Mouse (Mus musculus): ENCODE measurements around the gene Fam71a. TPM values are rescaled to one million over a fixed set of nuclear protein-coding genes. Genes with fewer than 3 reads are reported as not detected.
A peak's percentile ranks its signal among the peaks of the same experiment; 100 is the strongest.

Fam71a gene
- total and polyA plus RNA-seq, 3 experiments: not detected

DNA sequence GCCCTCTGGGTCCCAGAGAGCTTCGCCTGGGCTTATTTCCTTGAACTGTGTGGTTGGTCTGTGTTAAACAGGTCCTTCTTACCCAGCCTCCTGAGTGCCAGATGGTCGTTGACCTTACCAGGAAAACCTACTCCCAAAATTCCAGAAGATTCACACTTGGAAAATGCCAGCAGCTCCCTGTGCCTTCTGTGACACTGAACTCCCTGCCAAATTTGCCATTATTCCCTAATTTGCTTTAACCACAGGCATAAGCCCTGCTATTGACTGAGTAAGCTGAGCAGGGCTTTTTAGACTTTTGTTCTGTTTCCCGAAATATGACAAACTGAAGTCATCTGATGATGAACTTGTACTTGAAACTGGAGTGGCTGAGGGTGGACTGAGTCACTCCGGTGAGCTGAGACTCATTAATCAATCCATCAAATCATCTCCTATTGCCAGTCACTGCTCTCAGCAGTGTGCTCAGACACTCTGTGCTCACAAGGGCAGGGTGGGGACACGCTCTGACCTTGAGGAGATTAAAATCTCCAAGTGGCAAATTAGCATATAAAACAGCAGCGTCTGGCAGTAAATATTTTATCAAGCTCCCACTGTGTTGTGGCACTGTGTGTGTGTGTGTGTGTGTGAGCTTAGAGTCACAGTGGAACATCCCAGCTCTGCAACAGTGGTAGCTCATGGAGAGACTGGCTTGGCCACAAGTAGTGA is 25.2 kb upstream of the Fam71a start:
- no peaks in the 10 kb centered on the region for H3K36me3 ChIP-seq (ENCODE audit: control insufficient read depth, insufficient read depth, low read length)
- 50% methylated on average over 6 of the region's 6 CpGs for WGBS
- no peaks in the 10 kb centered on the region; the same call in 1 of the 2 replicates for H3K4me1 ChIP-seq (ENCODE audit: control insufficient read depth, insufficient read depth, low read length)
- DNase-seq: no peak
- no peak overlapping the region for H3K9ac ChIP-seq (ENCODE audit: low read depth, low read length)
- no peak overlapping the region for H3K27ac ChIP-seq
- intact Hi-C loops (cut with DNase I): no loop called here
- H3K27me3 ChIP-seq (ENCODE audit: control insufficient read depth, insufficient read depth, low read length): no peaks in the 10 kb centered on the region
- no peaks in the 10 kb centered on the region for H3K79me2 ChIP-seq (replicated peaks; ENCODE audit: control insufficient read depth, insufficient read depth, low read length)
- H3K4me3 ChIP-seq: no peak overlapping the region
- TF ChIP-seq CTCF (IDR thresholded peaks at IDR 0.05) (no peak), EP300 (IDR thresholded peaks at IDR 0.05; ENCODE audit: insufficient read depth, low read depth, low read length) (no peak), POLR2A (IDR thresholded peaks at IDR 0.05; ENCODE audit: insufficient read depth, low read depth, low read length) (no peak)

DNA sequence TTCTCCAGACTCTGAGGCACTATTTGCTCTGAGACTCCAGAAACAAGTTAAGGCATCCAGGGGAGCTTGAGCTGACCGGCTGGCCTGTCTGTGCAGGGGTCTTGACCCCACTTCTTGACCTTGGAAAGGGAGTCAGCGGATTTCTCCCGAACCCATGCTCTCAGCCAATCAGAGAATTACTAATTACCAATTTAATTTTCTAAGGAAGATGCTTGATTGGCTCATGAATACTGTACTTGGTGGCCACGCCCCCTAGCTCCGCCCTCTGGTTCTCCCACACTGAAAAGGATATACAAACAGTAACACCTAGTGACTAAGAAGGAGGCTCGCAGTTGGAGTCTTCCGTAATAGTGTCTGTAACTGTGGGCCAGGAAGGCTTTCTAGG is 21.8 kb upstream of the Fam71a start:
- no peaks in the 10 kb centered on the region for H3K79me2 ChIP-seq (replicated peaks; ENCODE audit: control insufficient read depth, insufficient read depth, low read length)
- H3K4me1 ChIP-seq (ENCODE audit: control insufficient read depth, insufficient read depth, low read length): peaks cover 4% of the 10 kb centered on the region
- H3K9ac ChIP-seq (ENCODE audit: low read depth, low read length): no peak overlapping the region
- WGBS: 19% methylated on average over 7 of the region's 7 CpGs
- DNase-seq: peak; percentile 60 to 63
- intact Hi-C loops (cut with DNase I): no loop called here
- no peaks in the 10 kb centered on the region for H3K27me3 ChIP-seq (ENCODE audit: control insufficient read depth, insufficient read depth, low read length)
- peak overlapping the region; percentile 15; the same call in 1 of the 2 replicates for H3K4me3 ChIP-seq
- no peak for TF ChIP-seq POLR2A (IDR thresholded peaks at IDR 0.05; ENCODE audit: insufficient read depth, low read depth, low read length)
- no peak for TF ChIP-seq EP300 (IDR thresholded peaks at IDR 0.05; ENCODE audit: insufficient read depth, low read depth, low read length)
- no peaks in the 10 kb centered on the region for H3K36me3 ChIP-seq (ENCODE audit: control insufficient read depth, insufficient read depth, low read length)
- H3K27ac ChIP-seq: peak overlapping the region; percentile 82

DNA sequence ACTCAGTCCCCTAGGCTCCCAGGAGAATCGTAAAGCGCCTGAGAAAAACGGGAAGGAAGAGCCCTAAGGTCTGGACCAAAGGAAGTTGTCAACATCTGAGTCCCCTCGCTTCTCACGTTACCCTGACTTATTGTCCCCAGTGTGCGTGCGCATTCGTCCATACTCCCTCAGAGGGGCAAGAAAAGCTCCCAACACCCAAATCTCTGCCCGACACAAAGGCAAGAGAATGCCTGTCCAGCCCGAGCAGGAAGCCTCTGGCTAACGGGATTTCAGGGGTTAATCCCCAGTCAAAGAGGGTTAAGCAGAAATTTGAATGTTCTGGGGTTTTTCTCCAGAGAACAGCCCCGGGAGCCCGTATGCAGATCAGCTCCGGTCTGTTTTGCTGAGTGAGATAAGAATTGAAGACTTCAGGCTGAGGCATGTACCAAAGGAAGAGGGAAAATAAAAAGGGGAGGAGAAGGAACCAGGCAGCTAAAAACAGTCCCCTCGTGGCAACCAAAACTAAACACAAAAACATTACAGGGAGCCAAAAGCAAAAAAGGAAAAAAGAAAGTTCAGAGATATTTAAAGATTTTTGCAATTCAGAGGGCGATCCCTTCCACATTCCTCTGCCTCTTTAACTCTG is 21.3 kb upstream of the Fam71a start:
- peak overlapping the region; percentile 43 for H3K9ac ChIP-seq (ENCODE audit: low read depth, low read length)
- peaks cover 4% of the 10 kb centered on the region for H3K4me1 ChIP-seq (ENCODE audit: control insufficient read depth, insufficient read depth, low read length)
- H3K36me3 ChIP-seq (ENCODE audit: control insufficient read depth, insufficient read depth, low read length): no peaks in the 10 kb centered on the region
- no peaks in the 10 kb centered on the region for H3K27me3 ChIP-seq (ENCODE audit: control insufficient read depth, insufficient read depth, low read length)
- 4% methylated on average over 16 of the region's 16 CpGs for WGBS
- TF ChIP-seq CTCF (IDR thresholded peaks at IDR 0.05) (no peak), POLR2A (IDR thresholded peaks at IDR 0.05; ENCODE audit: insufficient read depth, low read depth, low read length) (0 out of 2 replicates have a peak, but pooled peaks have one; percentile 29), EP300 (IDR thresholded peaks at IDR 0.05; ENCODE audit: insufficient read depth, low read depth, low read length) (no peak)
- H3K27ac ChIP-seq: peak overlapping the region; percentile 82
- no peaks in the 10 kb centered on the region for H3K79me2 ChIP-seq (replicated peaks; ENCODE audit: control insufficient read depth, insufficient read depth, low read length)
- peak; percentile 64 to 68 for DNase-seq
- H3K4me3 ChIP-seq: peak overlapping the region; percentile 48
- intact Hi-C loops (cut with DNase I): no loop called here

DNA sequence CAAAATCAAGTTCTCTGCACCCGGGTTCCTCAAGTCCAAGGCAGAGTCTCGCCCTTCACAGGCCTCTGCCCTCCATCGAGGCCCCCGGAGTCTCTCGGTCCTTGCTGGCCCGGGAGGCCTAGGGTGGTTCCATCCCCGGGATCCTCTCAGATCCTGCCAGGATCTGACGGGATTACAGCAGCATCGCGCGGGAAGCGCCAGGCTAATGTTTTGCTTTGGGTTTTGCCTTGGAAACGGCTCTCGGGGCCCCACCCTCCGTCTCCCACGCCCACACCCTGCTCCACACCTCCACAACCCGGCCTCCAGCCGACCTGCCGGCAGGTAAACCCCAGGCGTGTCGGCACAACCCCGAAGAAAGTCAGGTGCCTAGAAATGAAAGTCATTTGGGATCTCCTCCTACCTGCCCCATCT is 20.2 kb upstream of the Fam71a start:
- Histone ChIP-seq H3K9ac (ENCODE audit: low read depth, low read length) (peak overlapping the region; percentile 79), H3K79me2 (replicated peaks; ENCODE audit: control insufficient read depth, insufficient read depth, low read length) (no peaks in the 10 kb centered on the region), H3K36me3 (ENCODE audit: control insufficient read depth, insufficient read depth, low read length) (no peaks in the 10 kb centered on the region), H3K4me1 (ENCODE audit: control insufficient read depth, insufficient read depth, low read length) (peaks cover 6% of the 10 kb centered on the region), H3K4me3 (peak overlapping the region; percentile 48), H3K27ac (peak overlapping the region; percentile 82; the same call in 1 of the 2 replicates), H3K27me3 (ENCODE audit: control insufficient read depth, insufficient read depth, low read length) (no peaks in the 10 kb centered on the region)
- intact Hi-C loops (cut with DNase I): loop anchor here (5.0 kb wide), 4 partner anchors 92 to 377 kb away; partner anchors contain the start of genes Angel2 and Flvcr1
- TF ChIP-seq CTCF (IDR thresholded peaks at IDR 0.05) (no peak), POLR2A (IDR thresholded peaks at IDR 0.05; ENCODE audit: insufficient read depth, low read depth, low read length) (no peak), EP300 (IDR thresholded peaks at IDR 0.05; ENCODE audit: insufficient read depth, low read depth, low read length) (no peak)
- DNase-seq: peak; percentile 67 to 68
- 7% methylated on average over 22 of the region's 22 CpGs for WGBS

DNA sequence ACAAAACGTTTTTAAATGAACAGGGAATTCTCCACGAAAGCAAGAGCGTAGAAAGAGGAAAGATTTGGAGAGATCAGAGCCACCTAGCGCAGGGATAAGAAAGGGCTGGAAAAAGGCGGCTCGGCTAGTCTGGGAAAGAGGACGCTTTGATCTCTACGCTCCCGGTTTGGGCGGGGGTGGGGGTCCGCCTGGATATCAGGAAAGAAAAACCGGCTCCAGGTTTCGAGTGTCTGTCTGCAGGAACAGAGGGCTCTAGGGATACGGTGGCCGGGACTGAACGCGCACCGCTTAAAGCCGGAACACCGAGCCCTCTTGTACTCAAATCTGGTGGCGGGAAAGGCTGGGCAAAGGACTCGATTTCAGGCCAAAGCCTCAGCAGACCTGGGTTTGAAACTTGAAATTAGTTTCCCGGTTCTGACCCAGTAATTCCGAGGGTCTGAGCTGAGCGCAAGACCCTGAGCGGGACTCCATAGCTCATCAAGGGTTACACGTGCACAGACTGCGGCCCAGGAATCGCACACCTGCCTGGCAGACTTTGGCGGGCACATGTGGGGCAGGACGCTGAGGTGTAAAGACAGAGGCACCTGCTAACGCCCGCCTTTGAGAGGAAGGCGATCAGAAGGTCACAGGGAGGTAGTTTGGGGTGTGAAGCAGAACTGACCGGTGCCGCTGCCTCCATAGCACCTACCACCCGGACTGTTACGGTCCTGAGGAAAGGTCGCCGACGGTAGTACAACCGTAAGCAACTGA is 19.6 kb upstream of the Fam71a start:
- no peaks in the 10 kb centered on the region for H3K27me3 ChIP-seq (ENCODE audit: control insufficient read depth, insufficient read depth, low read length)
- H3K4me1 ChIP-seq (ENCODE audit: control insufficient read depth, insufficient read depth, low read length): peaks cover 6% of the 10 kb centered on the region
- H3K79me2 ChIP-seq (replicated peaks; ENCODE audit: control insufficient read depth, insufficient read depth, low read length): no peaks in the 10 kb centered on the region
- 10% methylated on average over 42 of the region's 42 CpGs for WGBS
- H3K9ac ChIP-seq (ENCODE audit: low read depth, low read length): peak overlapping the region; percentile 79
- intact Hi-C loops (cut with DNase I): loop anchor here (5.0 kb wide), 4 partner anchors 93 to 378 kb away; partner anchors contain the start of genes Angel2 and Flvcr1
- H3K4me3 ChIP-seq: peak overlapping the region; percentile 48
- peak; percentile 52 to 64 for DNase-seq
- peak; percentile 31 for TF ChIP-seq CTCF (IDR thresholded peaks at IDR 0.05)
- TF ChIP-seq POLR2A (IDR thresholded peaks at IDR 0.05; ENCODE audit: insufficient read depth, low read depth, low read length): no peak
- peak overlapping the region; percentile 82 for H3K27ac ChIP-seq
- no peaks in the 10 kb centered on the region for H3K36me3 ChIP-seq (ENCODE audit: control insufficient read depth, insufficient read depth, low read length)

Measured in heart, adult 2 months (tissue).